Mouse (Mus musculus) regulatory T cell (primary cell): Measurements from ENCODE around the gene Smarcd3.

Experiments
- in situ Hi-C: fragments of 300-600 bp; cut with MboI, MseI; formaldehyde crosslinking; loops from one replicate; pipeline ENCODE4 v1.15.1; 2025; ENCODE audit warnings: high pct_unique_total_duplicates

The Smarcd3 gene

GRCm38 (mm10) chr5:24623986-24624821 lies at the start of gene Smarcd3:
Gene Smarcd3, minus strand, starts transcription at chr5:24624411.
- in situ Hi-C loops, result no loop called here

DNA sequence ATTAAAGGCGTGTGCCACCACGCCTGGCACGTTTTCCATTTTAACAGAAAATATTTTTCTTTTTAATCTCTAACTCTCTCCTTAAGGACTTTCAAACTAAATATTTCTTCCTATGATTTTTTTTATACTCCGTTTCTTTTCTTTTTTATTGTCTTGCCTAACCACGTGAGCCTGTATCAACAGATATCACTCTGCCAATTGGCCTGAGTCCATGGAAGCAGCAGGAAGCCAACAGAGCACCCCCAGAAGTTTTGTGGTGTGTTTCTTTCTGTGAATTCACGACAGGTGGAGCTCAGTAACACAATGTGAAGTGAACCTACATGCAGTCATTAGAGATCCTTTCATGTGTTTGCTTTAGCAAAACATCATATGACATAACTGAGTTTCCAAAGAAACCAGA lies 37.2 kb upstream of the Smarcd3 start:
- in situ Hi-C loops, result no loop called here

- in situ Hi-C loops, result no loop called here
Measured at GRCm38 (mm10) chr5:24659708-24660423, 35.7 kb upstream of the Smarcd3 start.

DNA sequence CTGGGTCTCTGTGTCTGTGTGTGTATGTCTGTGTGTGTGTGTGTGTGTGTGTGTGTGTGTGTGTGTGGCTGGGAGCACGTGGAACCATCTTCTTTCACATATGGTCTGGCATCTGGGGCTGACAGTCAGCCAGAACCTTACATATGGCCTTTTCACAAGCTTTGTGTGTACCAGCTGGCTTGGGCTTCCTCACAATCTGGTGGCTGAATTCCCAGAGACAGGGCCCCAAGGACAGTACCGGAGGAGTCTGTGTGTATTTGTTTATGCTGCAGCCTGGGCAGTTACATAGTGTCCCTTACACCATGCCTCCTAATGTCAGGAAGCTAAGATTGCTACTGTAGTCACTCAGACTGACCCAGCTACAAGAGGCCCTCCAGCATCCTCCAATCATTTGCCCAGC lies 32.9 kb upstream of the Smarcd3 start:
- in situ Hi-C loops, result no loop called here

- in situ Hi-C loops, result no loop called here
Measured at GRCm38 (mm10) chr5:24654491-24654890, 30.3 kb upstream of the Smarcd3 start.

- in situ Hi-C loops, result no loop called here
Measured at GRCm38 (mm10) chr5:24652780-24653179, 28.6 kb upstream of the Smarcd3 start.

DNA sequence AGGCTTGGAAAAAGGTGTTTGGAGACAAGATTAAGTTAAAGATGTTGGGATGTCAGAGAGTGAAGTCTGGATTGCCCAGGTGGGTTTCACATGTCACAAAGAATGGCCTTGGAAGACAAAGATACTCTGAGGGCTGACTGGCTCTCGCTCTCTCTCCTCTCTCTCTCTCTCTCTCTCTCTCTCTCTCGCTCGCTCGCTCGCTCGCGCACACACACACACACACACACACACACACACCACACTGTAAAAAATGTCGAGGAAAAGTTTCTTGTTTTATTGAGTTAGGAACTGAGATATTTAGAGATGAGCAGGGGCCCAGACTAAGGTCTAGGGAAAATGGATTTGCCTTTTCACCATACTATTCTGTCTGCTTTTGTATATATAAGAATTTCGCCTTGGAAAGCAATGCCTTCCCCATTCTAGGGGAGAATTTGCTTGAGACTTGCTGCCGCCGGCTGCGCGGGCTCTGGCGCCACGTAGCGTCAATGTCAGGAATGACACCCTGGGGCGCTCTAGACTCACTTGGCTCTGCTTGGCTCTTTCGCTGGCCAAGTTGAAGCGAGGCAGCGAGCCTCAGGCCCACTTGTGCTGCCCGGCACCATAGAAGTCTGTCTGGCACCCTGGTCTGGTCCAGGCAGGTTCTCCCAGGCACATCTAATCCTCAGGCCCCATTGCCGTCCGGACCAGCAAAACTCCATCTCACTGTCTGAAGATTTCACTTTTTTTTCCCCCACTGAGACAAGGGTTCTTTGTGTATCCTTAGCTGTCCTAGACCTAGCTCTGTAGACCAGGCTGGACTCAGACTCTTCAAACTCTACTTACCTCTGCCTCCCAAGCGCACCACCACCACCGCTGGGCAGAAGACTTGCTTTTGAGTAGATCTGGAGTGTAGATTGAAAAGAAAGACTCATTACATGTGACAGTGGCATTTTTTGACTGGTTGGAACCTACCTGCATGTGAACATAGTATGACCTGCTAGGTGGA lies 27.8 kb upstream of the Smarcd3 start:
- in situ Hi-C loops, result no loop called here

- in situ Hi-C loops, result no loop called here
Measured at GRCm38 (mm10) chr5:24651356-24651755, 27.1 kb upstream of the Smarcd3 start.

DNA sequence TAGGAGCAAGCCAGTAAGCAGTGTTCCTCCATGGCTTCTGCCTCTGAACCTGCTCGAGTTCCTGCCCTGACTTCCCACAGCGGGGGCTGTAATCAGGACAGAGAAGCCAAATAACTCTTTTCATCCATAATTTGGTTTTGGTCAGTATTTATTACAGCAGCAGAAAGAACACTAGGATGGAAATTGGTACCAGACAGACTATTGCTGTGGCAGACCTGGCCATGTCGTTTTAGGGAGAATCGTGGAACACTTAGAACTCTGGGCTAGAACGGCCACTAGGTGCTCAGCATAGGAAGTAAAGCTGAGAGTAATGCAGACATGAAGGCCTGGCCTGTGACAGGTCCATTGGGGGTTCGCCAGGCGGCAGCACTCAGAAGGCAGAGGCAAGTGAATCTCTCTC lies 25.5 kb upstream of the Smarcd3 start:
- in situ Hi-C loops, result loop anchor here (5.0 kb wide), 1 partner anchor 37 kb away; no protein-coding TSS in a partner anchor

DNA sequence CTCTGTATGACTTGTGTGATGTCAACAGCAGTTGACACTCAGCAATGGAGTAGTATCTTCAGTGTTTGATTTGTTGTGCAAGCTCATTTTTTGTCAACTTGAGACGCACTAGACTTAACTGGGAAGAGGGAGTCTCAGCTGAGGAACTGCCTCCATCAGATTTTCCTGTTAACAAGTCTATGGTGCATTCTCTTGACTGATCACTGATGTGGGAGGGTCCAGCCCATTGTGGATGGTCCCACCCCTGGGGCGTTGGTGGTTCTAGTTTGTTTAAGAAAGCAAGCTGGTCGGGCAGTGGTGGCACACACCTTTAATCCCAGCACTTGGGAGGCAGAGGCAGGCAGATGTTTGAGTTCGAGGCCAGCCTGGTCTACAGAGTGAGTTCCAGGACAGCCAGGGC lies 25.0 kb upstream of the Smarcd3 start:
- in situ Hi-C loops, result loop anchor here (5.0 kb wide), 1 partner anchor 37 kb away; no protein-coding TSS in a partner anchor

DNA sequence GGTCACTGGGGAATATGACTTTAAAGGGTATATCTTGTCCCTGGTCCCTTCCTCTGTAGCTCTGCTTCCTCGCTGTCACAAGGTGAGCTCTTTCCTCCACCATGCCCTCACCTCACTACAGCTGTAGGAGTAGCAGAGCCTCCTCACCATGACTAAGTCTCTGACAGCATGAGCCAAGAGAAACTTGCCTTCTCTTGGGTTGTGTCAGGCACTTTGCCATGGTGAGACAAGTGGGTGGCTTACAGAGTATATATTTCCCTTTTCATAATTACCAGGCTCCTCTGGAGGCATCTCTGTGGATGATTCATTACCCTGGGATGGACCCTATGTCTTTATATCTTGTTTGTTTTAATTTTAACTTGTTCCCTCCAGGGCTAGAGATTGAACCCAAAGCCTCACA lies 21.2 kb upstream of the Smarcd3 start:
- in situ Hi-C loops, result loop anchor here (5.0 kb wide), 1 partner anchor 33 kb away; no protein-coding TSS in a partner anchor

DNA sequence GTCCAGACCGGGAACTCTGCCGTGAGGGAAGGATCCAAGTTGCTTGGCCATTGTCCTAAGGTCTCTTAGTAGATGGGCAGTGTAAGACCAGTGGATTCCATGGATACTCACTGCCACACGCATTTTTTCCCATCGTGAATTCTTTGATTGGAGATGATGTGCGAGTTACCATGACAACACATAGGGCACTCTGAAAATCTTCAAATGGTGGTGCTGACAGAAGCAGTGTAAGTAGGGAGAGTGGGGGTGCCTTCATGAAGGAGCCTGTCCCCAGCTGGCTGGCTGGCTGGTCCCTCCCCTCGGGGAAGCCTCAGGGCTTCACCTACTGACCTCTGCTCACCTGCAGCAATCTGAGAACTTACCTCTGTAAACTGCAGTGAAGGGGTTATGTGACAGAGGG lies 14.9 kb upstream of the Smarcd3 start:
- in situ Hi-C loops, result no loop called here

DNA sequence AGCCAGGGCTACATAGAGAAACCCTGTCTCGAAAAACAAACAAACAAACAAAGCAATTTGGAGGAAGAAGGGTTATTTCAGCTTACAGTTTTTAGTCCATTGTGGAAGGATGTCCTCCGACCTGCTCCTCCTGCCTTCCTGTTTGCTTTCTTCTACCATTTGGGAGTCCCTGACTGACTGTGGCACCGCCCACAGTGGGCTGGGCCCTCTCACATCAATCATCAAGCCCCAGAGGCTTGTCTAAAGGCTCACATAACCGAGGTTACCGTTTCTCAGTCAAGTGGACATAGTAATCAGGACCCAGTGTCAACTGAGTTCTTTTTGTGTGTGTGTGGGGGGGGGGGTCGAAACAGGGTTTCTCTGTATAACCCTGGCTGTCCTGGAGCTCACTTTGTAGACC lies 13.9 kb upstream of the Smarcd3 start:
- in situ Hi-C loops, result no loop called here

DNA sequence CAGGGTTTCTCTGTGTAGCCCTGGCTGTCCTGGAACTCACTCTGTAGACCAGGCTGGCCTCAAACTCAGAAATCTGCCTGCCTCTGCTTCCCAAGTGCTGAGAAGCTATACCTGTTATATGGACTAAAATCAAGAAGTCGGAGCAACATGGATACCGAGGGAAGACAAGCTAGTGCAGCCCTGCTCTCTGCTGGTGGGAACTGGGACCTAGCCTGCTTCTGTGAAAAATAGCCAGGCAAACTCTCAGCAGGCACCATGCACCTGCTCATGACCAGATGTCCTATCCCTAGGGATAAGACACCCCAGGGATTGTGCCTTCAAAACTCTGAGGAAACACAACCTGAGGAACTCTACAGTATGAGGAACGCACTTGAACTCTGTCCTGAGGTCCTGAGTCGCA lies 12.8 kb upstream of the Smarcd3 start:
- in situ Hi-C loops, result no loop called here

DNA sequence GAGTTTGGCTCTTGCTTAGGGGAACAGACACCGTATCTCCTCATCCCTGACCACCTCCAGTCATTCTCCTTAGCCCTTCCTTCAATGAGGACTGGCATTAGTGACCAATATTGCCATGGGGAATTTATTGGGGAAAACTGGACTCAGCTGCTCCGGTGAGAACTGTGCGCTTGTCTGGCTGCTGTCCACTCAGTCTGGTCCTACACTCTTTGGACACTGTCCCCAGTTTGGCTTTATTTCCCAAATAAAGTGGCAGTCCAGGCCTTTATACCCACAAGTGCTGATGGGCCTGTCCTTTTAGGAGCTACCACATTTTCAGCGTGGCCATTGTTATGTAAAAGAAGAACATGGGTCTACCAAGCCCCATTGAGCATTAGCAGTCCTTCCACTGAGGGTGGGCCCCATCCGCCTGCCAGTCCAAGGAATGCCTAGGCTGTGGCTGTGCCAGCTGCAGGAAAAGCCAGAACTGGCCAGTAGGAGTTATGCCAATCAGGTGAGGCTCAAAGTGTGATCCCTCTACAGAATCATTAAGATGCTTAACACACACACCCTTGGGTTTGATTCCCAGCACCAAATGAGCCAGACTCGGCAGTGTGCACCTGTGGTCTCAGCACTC lies 11.4 kb upstream of the Smarcd3 start:
- in situ Hi-C loops, result no loop called here

DNA sequence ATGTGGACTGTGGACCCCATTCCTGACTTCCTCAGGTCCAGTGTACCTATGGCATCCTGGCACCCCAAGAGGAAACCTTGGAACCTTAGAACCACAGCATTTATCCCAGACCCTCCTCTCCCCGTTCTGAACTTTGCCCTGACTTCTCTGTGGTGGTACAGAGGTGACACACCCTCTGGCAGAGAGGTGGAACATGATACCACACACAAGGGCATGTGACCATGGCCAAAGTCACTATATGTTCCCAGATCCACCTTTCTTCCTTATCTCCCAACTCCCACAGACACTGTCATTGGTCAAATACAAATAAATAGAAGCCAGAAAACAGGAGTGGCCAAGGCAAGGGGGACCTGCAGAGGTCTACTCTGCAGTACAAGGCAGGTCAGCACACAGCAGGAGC lies 10.9 kb upstream of the Smarcd3 start:
- in situ Hi-C loops, result no loop called here

- in situ Hi-C loops, result no loop called here
Measured at GRCm38 (mm10) chr5:24629712-24630111, 5.5 kb upstream of the Smarcd3 start.

GRCm38 (mm10) chr5:24624822-24625120 lies 560 bp upstream of the Smarcd3 start:
- in situ Hi-C loops, result no loop called here

DNA sequence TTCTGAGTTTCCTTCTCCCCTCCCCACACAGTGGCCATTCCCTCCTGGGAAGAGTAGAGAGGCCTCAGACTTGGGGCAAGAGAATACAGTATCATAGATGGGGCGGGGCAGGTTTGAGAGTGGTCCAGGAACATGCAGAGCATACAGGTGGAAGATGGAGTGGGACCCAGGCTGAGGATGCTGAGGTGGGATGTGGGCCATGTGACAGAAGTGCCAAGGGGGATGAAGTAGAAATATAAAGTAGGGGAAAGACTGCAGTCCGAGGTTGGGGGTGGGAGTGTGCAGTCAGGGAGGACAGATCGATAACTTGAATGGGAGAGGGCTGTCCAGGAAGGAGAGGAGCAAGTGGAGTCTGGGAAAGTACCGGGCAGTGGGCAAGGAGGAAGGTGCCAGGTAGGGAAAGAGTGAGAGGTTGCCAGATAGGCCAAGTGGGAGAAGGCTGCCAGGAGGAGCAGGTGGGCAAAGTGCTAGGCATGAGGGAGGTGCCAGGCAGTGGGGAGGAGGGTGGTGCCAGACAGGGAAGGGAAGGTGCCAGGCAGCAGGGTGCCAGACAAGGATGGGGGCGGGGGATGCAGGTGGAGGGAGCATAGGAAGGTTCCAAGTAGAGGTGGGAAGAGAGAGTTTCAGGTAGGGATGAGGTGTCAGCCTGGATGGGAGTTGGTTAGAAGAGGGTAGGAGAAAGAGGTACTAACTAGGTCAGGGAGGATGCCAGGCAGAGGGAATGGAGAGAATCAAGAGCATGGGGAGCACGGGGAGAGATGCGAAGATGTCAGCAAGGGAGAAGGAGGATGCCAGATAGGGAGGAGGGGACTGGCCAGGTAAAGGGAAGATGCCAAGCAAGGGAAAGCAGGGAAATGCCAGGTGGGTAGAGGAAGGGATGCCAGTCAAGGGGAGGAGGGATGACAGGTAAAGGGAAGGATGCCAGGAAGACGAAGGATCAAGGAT lies 898 bp downstream of the Smarcd3 start:
- in situ Hi-C loops, result no loop called here

DNA sequence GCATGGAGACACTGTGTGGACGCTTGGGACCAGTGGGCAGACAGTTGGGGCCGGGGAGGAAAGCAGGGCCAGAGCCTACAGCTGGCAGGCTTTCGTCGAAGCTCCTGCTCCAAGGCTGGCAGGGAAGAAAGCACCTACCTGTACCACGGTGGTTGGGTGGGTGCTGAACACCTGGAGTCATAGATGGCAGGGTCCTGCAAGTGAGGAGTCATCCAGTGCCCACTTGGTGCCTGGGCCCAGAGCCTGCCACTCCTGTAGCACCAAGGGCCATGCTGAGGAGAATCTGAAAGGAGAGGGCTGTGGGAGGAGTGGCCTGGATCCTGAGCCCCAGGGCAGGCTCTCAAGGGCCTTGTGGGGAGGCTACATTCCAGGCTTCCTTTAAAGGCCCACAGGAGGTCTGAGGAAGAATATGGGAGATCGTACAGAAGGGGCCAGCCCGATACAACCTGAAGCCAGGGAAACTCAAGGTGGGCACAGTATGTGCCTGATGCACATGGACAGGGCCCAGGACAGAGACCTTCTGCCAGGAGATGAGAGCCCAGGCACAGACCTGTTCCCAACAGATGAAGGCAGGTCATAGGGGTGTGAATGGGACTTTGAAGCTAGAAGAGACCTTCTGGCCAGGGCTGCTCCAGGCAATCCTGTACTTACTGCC lies 1.7 kb downstream of the Smarcd3 start:
- in situ Hi-C loops, result no loop called here
